ENCODE assay signal across 8 mouse cellular contexts in genomic region chr11:119545741-119546495, GRCm38 (mm10). TPM values are rescaled to one million over a fixed set of nuclear protein-coding genes. Genes with fewer than 3 reads are reported as not detected.
DNase-seq lines count a peak whose midpoint lies in the region; ATAC-seq and TF ChIP-seq lines count a peak whose summit lies in the region.

No protein-coding gene starts in this region.

- H3K9ac ChIP-seq in kidney, postnatal 0 days (ENCODE audit: low read depth, low read length), result no peak overlapping the region
- H3K9ac ChIP-seq in forebrain, postnatal 0 days, result peak overlapping the region; percentile 69; the same call in 1 of the 2 replicates

- H3K27ac ChIP-seq in kidney, postnatal 0 days, result no peak overlapping the region
- H3K27ac ChIP-seq in forebrain, postnatal 0 days (ENCODE audit: low read depth, low read length), result no peak overlapping the region

- H3K9me3 ChIP-seq in kidney, postnatal 0 days (replicated peaks; ENCODE audit: low read length), result no peaks in the 10 kb centered on the region
- H3K9me3 ChIP-seq in forebrain, postnatal 0 days (ENCODE audit: low read length), result no peaks in the 10 kb centered on the region

- peaks cover 28% of the 10 kb centered on the region for H3K4me1 ChIP-seq in kidney, postnatal 0 days (replicated peaks; ENCODE audit: insufficient read depth, low read length)
- peaks cover 26% of the 10 kb centered on the region for H3K4me1 ChIP-seq in forebrain, postnatal 0 days (ENCODE audit: insufficient read depth)

- H3K27me3 ChIP-seq in kidney, postnatal 0 days (ENCODE audit: insufficient read depth, low read length), result peaks cover 54% of the 10 kb centered on the region
- H3K27me3 ChIP-seq in forebrain, postnatal 0 days (ENCODE audit: insufficient read depth, low read length), result peaks cover 9% of the 10 kb centered on the region; the same call in 1 of the 2 replicates

- peak overlapping the region; percentile 54; the same call in 1 of the 2 replicates for H3K4me3 ChIP-seq in kidney, postnatal 0 days (replicated peaks; ENCODE audit: low read depth, low read length)
- peak overlapping the region; percentile 65 for H3K4me3 ChIP-seq in forebrain, postnatal 0 days (ENCODE audit: low read depth, low read length)

- H3K36me3 ChIP-seq in kidney, postnatal 0 days (ENCODE audit: insufficient read depth, low read length), result no peaks in the 10 kb centered on the region
- no peaks in the 10 kb centered on the region for H3K36me3 ChIP-seq in forebrain, postnatal 0 days (ENCODE audit: insufficient read depth)

- WGBS in kidney, postnatal 0 days, result 6% methylated on average over 10 of the region's 10 CpGs
- WGBS in forebrain, postnatal 0 days, result 7% methylated on average over 10 of the region's 10 CpGs

- DNase-seq in kidney, postnatal 0 days (ENCODE audit: low spot score), result no peak
- no peak for DNase-seq in kidney, postnatal 10 days
- DNase-seq in cerebellum, adult 8-10 months, result peak; percentile 61
- no peak for DNase-seq in forebrain, postnatal 0 days
- peak; percentile 22 for DNase-seq in naive thymus-derived CD4-positive, alpha-beta T cell, adult 2 months (ENCODE audit: low read depth)
- DNase-seq in frontal cortex, adult 2 months (ENCODE audit: extremely low spot score in 1 of 2, low spot score in 1 of 2), result no peak
- no peak for DNase-seq in right cerebral cortex, postnatal 25 days
- no peak for DNase-seq in left cerebral cortex, postnatal 14 days (ENCODE audit: low spot score in 2 of 2)

- intact Hi-C loops in left cerebral cortex, postnatal 14 days (cut with DNase I), result loop anchor here (5.0 kb wide), 1 partner anchor 56 kb away; the partner anchor contains the start of gene Rptor

- peak; percentile 61 for TF ChIP-seq CTCF in kidney, postnatal 0 days (IDR thresholded peaks at IDR 0.05; ENCODE audit: low read depth)
- TF ChIP-seq CTCF in forebrain, postnatal 0 days (IDR thresholded peaks at IDR 0.05; ENCODE audit: low read depth), result peak; percentile 64

- no peak for ATAC-seq in kidney, postnatal 0 days (replicated peaks; ENCODE audit: low FRiP score, low read depth)
- 0 out of 2 replicates have a peak, but pooled peaks have one; percentile 23 for ATAC-seq in forebrain, postnatal 0 days

- peak overlapping the region; percentile 98; the same call in 1 of the 2 replicates for H3K4me2 ChIP-seq in kidney, postnatal 0 days (ENCODE audit: low read length)
- peak overlapping the region; percentile 99 for H3K4me2 ChIP-seq in forebrain, postnatal 0 days (ENCODE audit: low read depth)

RNA-seq across cellular contexts. Expression of gene Nptx1, which starts 1.6 kb away (rescaled TPM):
- 0.18 and 0.21 TPM in 2 replicates for polyA plus RNA-seq in kidney, postnatal 0 days (2015; fragmentation: Nextera tagmentation; extraction: Ambion mirVana)
- 10.0 and 14.2 TPM in 2 replicates for total RNA-seq in forebrain, postnatal 0 days (2014; rRNA removed)
- polyA plus RNA-seq in forebrain, postnatal 0 days (2015; fragmentation: Nextera tagmentation; extraction: Ambion mirVana), result 5.1 and 6.9 TPM in 2 replicates
- 84.6 and 86.3 TPM in 2 replicates for polyA plus RNA-seq in frontal cortex, adult 2 months (2012; rRNA removed)
- 100 to 1,000 TPM; 112 to 122 TPM for total RNA-seq in left cerebral cortex, postnatal 14 days (2021)

RNA-seq across cellular contexts. Expression of gene Endov, which starts 54.8 kb away (rescaled TPM):
- polyA plus RNA-seq in kidney, postnatal 0 days (2015; fragmentation: Nextera tagmentation; extraction: Ambion mirVana), result 16.2 and 16.3 TPM in 2 replicates
- total RNA-seq in forebrain, postnatal 0 days (2014; rRNA removed), result 35.6 and 42.8 TPM in 2 replicates
- 15.2 and 16.9 TPM in 2 replicates for polyA plus RNA-seq in forebrain, postnatal 0 days (2015; fragmentation: Nextera tagmentation; extraction: Ambion mirVana)
- 21.3 and 21.9 TPM in 2 replicates for polyA plus RNA-seq in frontal cortex, adult 2 months (2012; rRNA removed)
- total RNA-seq in left cerebral cortex, postnatal 14 days (2021), result 10 to 100 TPM; 23.9 to 27.1 TPM

RNA-seq across cellular contexts. Expression of gene Rptor, which starts 56.8 kb away (rescaled TPM):
- 6.8 and 7.1 TPM in 2 replicates for polyA plus RNA-seq in kidney, postnatal 0 days (2015; fragmentation: Nextera tagmentation; extraction: Ambion mirVana)
- 38.4 and 46.7 TPM in 2 replicates for total RNA-seq in forebrain, postnatal 0 days (2014; rRNA removed)
- 5.0 and 8.0 TPM in 2 replicates for polyA plus RNA-seq in forebrain, postnatal 0 days (2015; fragmentation: Nextera tagmentation; extraction: Ambion mirVana)
- polyA plus RNA-seq in frontal cortex, adult 2 months (2012; rRNA removed), result 36.0 and 38.6 TPM in 2 replicates
- total RNA-seq in left cerebral cortex, postnatal 14 days (2021), result 10 to 100 TPM; 52.8 to 56.2 TPM

Comparison
In these comparisons a context has a peak if more than half of its experiments do, and no peak if none do; other contexts are left out.
1. DNase-seq: peak in cerebellum, adult 8-10 months (single experiment) and naive thymus-derived CD4-positive, alpha-beta T cell, adult 2 months (single experiment); none in kidney, postnatal 0 days (single experiment), kidney, postnatal 10 days (single experiment), forebrain, postnatal 0 days (single experiment), frontal cortex, adult 2 months (0 of 2), right cerebral cortex, postnatal 25 days (single experiment) and left cerebral cortex, postnatal 14 days (0 of 2).
2. RNA of gene Nptx1, which starts 1.6 kb away (polyA plus RNA-seq): 84.6 to 86.3 TPM in frontal cortex, adult 2 months; 5.1 to 6.9 TPM in forebrain, postnatal 0 days and 0.18 to 0.21 TPM in kidney, postnatal 0 days; every median in the first group is over 10 times any median in the second.